In the genomic region with DNA sequence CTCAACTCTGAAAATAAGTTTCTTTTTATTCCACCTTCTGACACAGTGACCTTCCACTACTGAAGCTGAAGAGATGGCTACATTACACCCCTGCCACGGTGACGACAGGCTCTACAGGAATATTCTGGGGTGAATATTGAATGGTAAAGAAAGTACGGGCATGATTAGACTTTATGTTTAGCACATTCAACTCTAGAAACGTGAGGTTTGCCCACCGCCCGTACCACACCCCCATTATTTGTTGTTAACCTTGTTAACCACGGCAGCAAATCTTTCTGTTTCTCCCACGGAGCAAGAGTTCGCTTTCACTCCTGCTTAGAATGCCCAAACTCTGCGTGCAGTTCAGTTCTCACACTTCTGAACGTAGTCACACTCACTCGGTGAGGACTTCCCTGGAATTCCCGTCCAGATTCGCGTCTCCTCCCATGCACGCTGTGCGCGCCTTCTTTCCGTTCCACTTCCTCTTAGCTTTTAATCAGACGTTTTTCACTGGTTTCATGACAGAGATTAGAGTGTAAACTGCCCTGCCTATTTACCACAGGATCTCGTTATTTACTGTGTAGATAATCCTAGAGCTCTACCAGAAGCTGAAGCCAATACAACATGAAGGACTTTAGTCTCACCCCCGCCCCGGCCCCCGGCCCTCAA, we compare ENCODE assay signal across 8 mouse cellular contexts.
DNase-seq lines count a peak whose midpoint lies in the region; ATAC-seq and TF ChIP-seq lines count a peak whose summit lies in the region.

No protein-coding gene starts in this region.

- no peak for TF ChIP-seq POLR2A in brain, embryonic 14.5 days (IDR thresholded peaks at IDR 0.05; ENCODE audit: borderline replicate concordance, extremely low read depth, insufficient read depth, insufficient read length, poor library complexity, severe bottlenecking)

- ATAC-seq in kidney, embryonic 16.5 days (ENCODE audit: low FRiP score, low TSS enrichment): peak; percentile 31; the same call in 1 of the 2 replicates
- no peak for ATAC-seq in forebrain, embryonic 16.5 days
- no peak for ATAC-seq in liver, postnatal 0 days

- TF ChIP-seq EP300 in liver, postnatal 0 days (IDR thresholded peaks at IDR 0.05; ENCODE audit: low read depth): no peak

- DNase-seq in kidney, adult 18-20 months: no peak
- DNase-seq in brain, embryonic 14.5 days (ENCODE audit: low read depth): peak; percentile 45
- no peak for DNase-seq in liver, postnatal 0 days
- no peak for DNase-seq in frontal cortex, postnatal 14 days (ENCODE audit: low spot score in 2 of 2)
- DNase-seq in thymus, postnatal 4 days: no peak
- no peak for DNase-seq in cerebellum, postnatal 10 days

- H3K27me3 ChIP-seq in kidney, embryonic 16.5 days (ENCODE audit: insufficient read depth, low read length): no peaks in the 10 kb centered on the region
- H3K27me3 ChIP-seq in forebrain, embryonic 16.5 days (replicated peaks; ENCODE audit: control insufficient read depth, insufficient read depth, low read length): no peaks in the 10 kb centered on the region
- H3K27me3 ChIP-seq in liver, postnatal 0 days (ENCODE audit: insufficient read depth, low read length): no peaks in the 10 kb centered on the region

- peak overlapping the region; percentile 42 for H3K4me2 ChIP-seq in kidney, embryonic 16.5 days (replicated peaks; ENCODE audit: low read depth, low read length)
- peak overlapping the region; percentile 46 for H3K4me2 ChIP-seq in forebrain, embryonic 16.5 days (ENCODE audit: low read length)
- peak overlapping the region; percentile 62 for H3K4me2 ChIP-seq in liver, postnatal 0 days (ENCODE audit: low read depth, low read length)

- H3K9me3 ChIP-seq in kidney, embryonic 16.5 days (ENCODE audit: low read length): no peaks in the 10 kb centered on the region
- no peaks in the 10 kb centered on the region for H3K9me3 ChIP-seq in forebrain, embryonic 16.5 days (ENCODE audit: control insufficient read depth, low read length)
- no peaks in the 10 kb centered on the region for H3K9me3 ChIP-seq in liver, postnatal 0 days (ENCODE audit: low read length)

- no peak for TF ChIP-seq CTCF in brain, embryonic 14.5 days (IDR thresholded peaks at IDR 0.05; ENCODE audit: borderline replicate concordance, extremely low read depth, insufficient read depth, insufficient read length)
- no peak for TF ChIP-seq CTCF in liver, postnatal 0 days (IDR thresholded peaks at IDR 0.05; ENCODE audit: low read depth)

- H3K9ac ChIP-seq in kidney, embryonic 16.5 days (replicated peaks; ENCODE audit: low read length): peak overlapping the region; percentile 50; the same call in 1 of the 2 replicates
- H3K9ac ChIP-seq in forebrain, embryonic 16.5 days (replicated peaks; ENCODE audit: low read depth, low read length): no peak overlapping the region
- H3K9ac ChIP-seq in liver, postnatal 0 days (replicated peaks): no peak overlapping the region

- peaks cover 28% of the 10 kb centered on the region for H3K4me1 ChIP-seq in kidney, embryonic 16.5 days (ENCODE audit: insufficient read depth, low read length)
- peaks cover 14% of the 10 kb centered on the region for H3K4me1 ChIP-seq in forebrain, embryonic 16.5 days (replicated peaks; ENCODE audit: control insufficient read depth, insufficient read depth, low read length)
- H3K4me1 ChIP-seq in liver, postnatal 0 days (ENCODE audit: insufficient read depth): no peaks in the 10 kb centered on the region

- 31% methylated on average over 24 of the region's 24 CpGs for WGBS in kidney, embryonic 16.5 days
- 27% methylated on average over 24 of the region's 24 CpGs for WGBS in forebrain, embryonic 16.5 days
- WGBS in liver, postnatal 0 days (ENCODE audit: insufficient replicate concordance): 25% methylated on average over 24 of the region's 24 CpGs

- no peaks in the 10 kb centered on the region for H3K36me3 ChIP-seq in kidney, embryonic 16.5 days (ENCODE audit: insufficient read depth, low read length)
- H3K36me3 ChIP-seq in forebrain, embryonic 16.5 days (ENCODE audit: control insufficient read depth, insufficient read depth): no peaks in the 10 kb centered on the region
- no peaks in the 10 kb centered on the region for H3K36me3 ChIP-seq in liver, postnatal 0 days (replicated peaks; ENCODE audit: insufficient read depth, low read length)

- H3K4me3 ChIP-seq in kidney, embryonic 16.5 days (ENCODE audit: low read length): peak overlapping the region; percentile 15; the same call in 1 of the 2 replicates
- peak overlapping the region; percentile 21 for H3K4me3 ChIP-seq in forebrain, embryonic 16.5 days (replicated peaks; ENCODE audit: low read length)
- peak overlapping the region; percentile 25; the same call in 1 of the 2 replicates for H3K4me3 ChIP-seq in liver, postnatal 0 days (ENCODE audit: low read depth, low read length)

- peak overlapping the region; percentile 65 for H3K27ac ChIP-seq in kidney, embryonic 16.5 days (ENCODE audit: low read length)
- H3K27ac ChIP-seq in forebrain, embryonic 16.5 days (ENCODE audit: low read length): no peak overlapping the region
- 0 out of 2 replicates have a peak overlapping the region, but pooled peaks have one; percentile 4 for H3K27ac ChIP-seq in liver, postnatal 0 days (ENCODE audit: low read depth)
